ENCODE assay signal across 8 mouse cellular contexts in the genomic region with DNA sequence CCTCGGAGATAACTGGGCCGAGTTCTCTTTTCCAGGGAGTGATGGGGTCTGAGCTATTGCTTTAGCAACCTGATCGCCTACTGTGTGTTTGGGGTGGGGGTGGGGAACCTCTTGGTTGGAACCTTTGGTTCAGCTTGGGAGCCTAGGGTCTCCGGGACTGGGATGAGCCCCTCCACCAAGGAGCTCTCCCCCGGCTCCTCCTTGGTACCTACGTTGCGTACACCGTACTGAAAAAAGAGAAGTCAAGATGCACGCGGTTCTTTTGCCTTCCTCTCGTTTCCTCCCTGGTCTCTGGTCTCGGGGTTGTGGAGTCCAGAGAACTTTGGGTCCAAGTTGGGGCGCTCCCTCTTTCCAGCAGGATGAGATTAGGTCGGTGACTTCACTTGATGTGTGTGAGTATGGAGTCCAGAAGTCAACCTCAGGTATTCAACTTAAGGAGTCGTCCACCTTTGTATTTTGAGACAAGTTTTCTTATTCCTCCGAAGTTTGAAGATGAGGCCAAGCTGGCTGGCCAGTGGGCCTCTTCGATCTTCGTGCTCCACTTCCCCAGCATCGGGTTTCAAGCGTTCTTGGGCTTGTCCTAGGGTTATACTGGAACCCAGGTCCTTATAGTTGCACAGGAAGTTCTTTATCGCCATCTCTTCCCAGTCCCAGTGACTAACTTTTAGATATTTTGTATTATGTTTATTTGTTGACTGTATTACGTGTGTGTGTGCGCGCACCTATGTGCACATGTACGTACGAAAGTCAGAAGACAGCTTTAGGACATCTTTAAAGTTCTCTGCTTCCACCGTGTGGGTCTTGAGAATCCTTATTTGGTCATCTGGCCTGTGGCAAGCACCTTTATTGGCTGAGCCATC. TPM values are rescaled to one million over a fixed set of nuclear protein-coding genes. Genes with fewer than 3 reads are reported as not detected.
DNase-seq lines count a peak whose midpoint lies in the region; ATAC-seq and TF ChIP-seq lines count a peak whose summit lies in the region.

No protein-coding gene starts in this region.

- no peak for TF ChIP-seq CTCF in thymus, adult 2 months (IDR thresholded peaks at IDR 0.05; ENCODE audit: borderline replicate concordance, control insufficient read depth, extremely low read depth, insufficient read depth, low read length, poor library complexity)
- no peak for TF ChIP-seq CTCF in embryonic fibroblast, embryonic 13.5 days (IDR thresholded peaks at IDR 0.05; ENCODE audit: borderline replicate concordance, insufficient read depth, low read length)

- no peaks in the 10 kb centered on the region for H3K36me3 ChIP-seq in thymus, adult 2 months (ENCODE audit: control insufficient read depth, insufficient read depth, low read length)
- no peaks in the 10 kb centered on the region for H3K36me3 ChIP-seq in intestine, embryonic 14.5 days (ENCODE audit: control insufficient read depth, insufficient read depth, low read length)
- no peaks in the 10 kb centered on the region for H3K36me3 ChIP-seq in midbrain, embryonic 13.5 days

- no peak for DNase-seq in thymus, adult 2 months
- DNase-seq in thymus, postnatal 10 days (ENCODE audit: low spot score in 2 of 2), result no peak
- no peak for DNase-seq in intestine, embryonic 14.5 days (ENCODE audit: low spot score)
- DNase-seq in left cerebral cortex, adult 11 months (ENCODE audit: low spot score), result no peak
- no peak for DNase-seq in adrenal gland, adult 2 months

- H3K9ac ChIP-seq in intestine, embryonic 14.5 days (ENCODE audit: low read length), result peak overlapping the region; percentile 78
- peak overlapping the region; percentile 87 for H3K9ac ChIP-seq in midbrain, embryonic 13.5 days (replicated peaks)

- no peak for TF ChIP-seq POLR2A in thymus, adult 2 months (IDR thresholded peaks at IDR 0.05; ENCODE audit: control insufficient read depth, extremely low read depth, insufficient read depth, low read length, poor library complexity)
- no peak for TF ChIP-seq POLR2A in embryonic fibroblast, embryonic 13.5 days (IDR thresholded peaks at IDR 0.05; ENCODE audit: low read depth, low read length)

- WGBS in thymus, adult 2 months, result 20% methylated on average over 27 of the region's 27 CpGs
- WGBS in intestine, embryonic 14.5 days, result 21% methylated on average over 27 of the region's 27 CpGs
- WGBS in midbrain, embryonic 13.5 days, result 25% methylated on average over 27 of the region's 27 CpGs

- peaks cover 27% of the 10 kb centered on the region for H3K4me1 ChIP-seq in thymus, adult 2 months (replicated peaks; ENCODE audit: control insufficient read depth, insufficient read depth, low read length)
- no peaks in the 10 kb centered on the region; the same call in 1 of the 2 replicates for H3K4me1 ChIP-seq in embryonic fibroblast, embryonic 13.5 days (ENCODE audit: control insufficient read depth, insufficient read depth, low read length)
- peaks cover 10% of the 10 kb centered on the region for H3K4me1 ChIP-seq in intestine, embryonic 14.5 days (replicated peaks; ENCODE audit: control insufficient read depth, insufficient read depth, low read length)
- H3K4me1 ChIP-seq in midbrain, embryonic 13.5 days (replicated peaks), result peaks cover 21% of the 10 kb centered on the region

- H3K4me3 ChIP-seq in thymus, adult 2 months (ENCODE audit: control insufficient read depth, insufficient read depth, low read length), result peak overlapping the region; percentile 95
- H3K4me3 ChIP-seq in embryonic fibroblast, embryonic 13.5 days (ENCODE audit: insufficient read depth, low read length), result peak overlapping the region; percentile 98
- peak overlapping the region; percentile 94 for H3K4me3 ChIP-seq in intestine, embryonic 14.5 days (ENCODE audit: low read depth, low read length)
- peak overlapping the region; percentile 88 for H3K4me3 ChIP-seq in midbrain, embryonic 13.5 days (replicated peaks)

- ATAC-seq in intestine, embryonic 14.5 days (replicated peaks; ENCODE audit: low FRiP score, low TSS enrichment, low read depth), result peak; percentile 6
- 0 out of 2 replicates have a peak, but pooled peaks have one; percentile 25 for ATAC-seq in midbrain, embryonic 13.5 days
- no peak for ATAC-seq in erythroid progenitor cell, adult 5-6 weeks (replicated peaks; ENCODE audit: low FRiP score, poor library complexity, severe bottlenecking)

- H3K27me3 ChIP-seq in thymus, adult 2 months (ENCODE audit: control insufficient read depth, insufficient read depth, low read length), result no peaks in the 10 kb centered on the region
- no peaks in the 10 kb centered on the region for H3K27me3 ChIP-seq in intestine, embryonic 14.5 days (replicated peaks; ENCODE audit: control insufficient read depth, insufficient read depth, low read length)
- no peaks in the 10 kb centered on the region for H3K27me3 ChIP-seq in midbrain, embryonic 13.5 days

- peak overlapping the region; percentile 78 for H3K4me2 ChIP-seq in intestine, embryonic 14.5 days (ENCODE audit: low read length)
- peak overlapping the region; percentile 81 for H3K4me2 ChIP-seq in midbrain, embryonic 13.5 days (replicated peaks)

- H3K27ac ChIP-seq in thymus, adult 2 months (ENCODE audit: control insufficient read depth, insufficient read depth, low read length), result no peak overlapping the region
- no peak overlapping the region for H3K27ac ChIP-seq in embryonic fibroblast, embryonic 13.5 days (ENCODE audit: insufficient read depth, low read length)
- peak overlapping the region; percentile 77 for H3K27ac ChIP-seq in intestine, embryonic 14.5 days (ENCODE audit: low read depth)
- peak overlapping the region; percentile 76 for H3K27ac ChIP-seq in midbrain, embryonic 13.5 days

- H3K9me3 ChIP-seq in intestine, embryonic 14.5 days (ENCODE audit: control insufficient read depth, low read length), result 0 out of 2 replicates have a peak, but pooled peaks cover 3% of the 10 kb centered on the region
- H3K9me3 ChIP-seq in midbrain, embryonic 13.5 days, result no peaks in the 10 kb centered on the region

RNA-seq across cellular contexts. Expression of gene Bri3bp, which starts 1.0 kb away (rescaled TPM):
- polyA plus RNA-seq in thymus, adult 2 months (2012; rRNA removed), result 22.7 and 26.4 TPM in 2 replicates
- polyA plus RNA-seq in embryonic fibroblast, embryonic 13.5 days (2011; ENCODE audit: insufficient read length, low read depth, missing spikeins), result 30.2 and 37.5 TPM in 2 replicates
- polyA plus RNA-seq in intestine, embryonic 14.5 days (2014; fragmentation: Nextera tagmentation; extraction: Ambion mirVana), result 48.4 and 50.9 TPM in 2 replicates
- 28.2 and 29.6 TPM in 2 replicates for polyA plus RNA-seq in midbrain, embryonic 13.5 days (2015; fragmentation: Nextera tagmentation; extraction: Ambion mirVana)
- total RNA-seq in adrenal gland, adult 2 months (2021), result 10 to 100 TPM; 25.3 to 28.7 TPM
- 11.0 and 22.1 TPM in 2 replicates for polyA plus RNA-seq in adrenal gland, adult 2 months (2012; rRNA removed)
- 5.4 and 10.5 TPM in 2 replicates for total RNA-seq in erythroid progenitor cell, adult 5-6 weeks (2015; ENCODE audit: low replicate concordance)
- total RNA-seq in erythroid progenitor cell, adult 5-6 weeks (2017; ENCODE audit: low replicate concordance), result 2.0 and 2.4 TPM in 2 replicates

RNA-seq across cellular contexts. Expression of gene Dhx37, which starts 8.4 kb away (rescaled TPM):
- polyA plus RNA-seq in thymus, adult 2 months (2012; rRNA removed), result 31.7 and 32.4 TPM in 2 replicates
- 18.6 and 27.6 TPM in 2 replicates for polyA plus RNA-seq in embryonic fibroblast, embryonic 13.5 days (2011; ENCODE audit: insufficient read length, low read depth, missing spikeins)
- 9.6 and 11.3 TPM in 2 replicates for polyA plus RNA-seq in intestine, embryonic 14.5 days (2014; fragmentation: Nextera tagmentation; extraction: Ambion mirVana)
- 12.1 and 13.2 TPM in 2 replicates for polyA plus RNA-seq in midbrain, embryonic 13.5 days (2015; fragmentation: Nextera tagmentation; extraction: Ambion mirVana)
- 10 to 100 TPM; 19.2 to 19.6 TPM for total RNA-seq in adrenal gland, adult 2 months (2021)
- 26.0 and 53.9 TPM in 2 replicates for polyA plus RNA-seq in adrenal gland, adult 2 months (2012; rRNA removed)
- 3.2 and 5.0 TPM in 2 replicates for total RNA-seq in erythroid progenitor cell, adult 5-6 weeks (2015; ENCODE audit: low replicate concordance)
- 3.6 and 15.9 TPM in 2 replicates for total RNA-seq in erythroid progenitor cell, adult 5-6 weeks (2017; ENCODE audit: low replicate concordance)

RNA-seq across cellular contexts. Expression of gene Aacs, which starts 33.2 kb away (rescaled TPM):
- 51.0 and 61.1 TPM in 2 replicates for polyA plus RNA-seq in thymus, adult 2 months (2012; rRNA removed)
- polyA plus RNA-seq in embryonic fibroblast, embryonic 13.5 days (2011; ENCODE audit: insufficient read length, low read depth, missing spikeins), result 40.7 and 44.4 TPM in 2 replicates
- 66.9 and 78.6 TPM in 2 replicates for polyA plus RNA-seq in intestine, embryonic 14.5 days (2014; fragmentation: Nextera tagmentation; extraction: Ambion mirVana)
- 54.5 and 57.5 TPM in 2 replicates for polyA plus RNA-seq in midbrain, embryonic 13.5 days (2015; fragmentation: Nextera tagmentation; extraction: Ambion mirVana)
- 100 to 1,000 TPM in 1 of 2 experiments, 10 to 100 TPM in 1; 89.4 to 106 TPM for total RNA-seq in adrenal gland, adult 2 months (2021)
- polyA plus RNA-seq in adrenal gland, adult 2 months (2012; rRNA removed), result 199 and 221 TPM in 2 replicates
- 6.5 and 13.4 TPM in 2 replicates for total RNA-seq in erythroid progenitor cell, adult 5-6 weeks (2015; ENCODE audit: low replicate concordance)
- 1.2 and 7.1 TPM in 2 replicates for total RNA-seq in erythroid progenitor cell, adult 5-6 weeks (2017; ENCODE audit: low replicate concordance)

RNA-seq across cellular contexts. Expression of gene Ubc, which starts 52.4 kb away (rescaled TPM):
- 585 and 598 TPM in 2 replicates for polyA plus RNA-seq in thymus, adult 2 months (2012; rRNA removed)
- polyA plus RNA-seq in embryonic fibroblast, embryonic 13.5 days (2011; ENCODE audit: insufficient read length, low read depth, missing spikeins), result 543 and 665 TPM in 2 replicates
- 949 and 989 TPM in 2 replicates for polyA plus RNA-seq in intestine, embryonic 14.5 days (2014; fragmentation: Nextera tagmentation; extraction: Ambion mirVana)
- 1,275 and 1,322 TPM in 2 replicates for polyA plus RNA-seq in midbrain, embryonic 13.5 days (2015; fragmentation: Nextera tagmentation; extraction: Ambion mirVana)
- 1,000 to 10,000 TPM; 1,333 to 2,925 TPM for total RNA-seq in adrenal gland, adult 2 months (2021)
- polyA plus RNA-seq in adrenal gland, adult 2 months (2012; rRNA removed), result 634 and 889 TPM in 2 replicates
- 158 and 186 TPM in 2 replicates for total RNA-seq in erythroid progenitor cell, adult 5-6 weeks (2015; ENCODE audit: low replicate concordance)
- 215 and 222 TPM in 2 replicates for total RNA-seq in erythroid progenitor cell, adult 5-6 weeks (2017; ENCODE audit: low replicate concordance)

RNA-seq across cellular contexts. Expression of gene Gm10382, which starts 53.2 kb away (rescaled TPM):
- 0.18 TPM in 1 of 2 replicates, not detected in the other for polyA plus RNA-seq in thymus, adult 2 months (2012; rRNA removed)
- polyA plus RNA-seq in embryonic fibroblast, embryonic 13.5 days (2011; ENCODE audit: insufficient read length, low read depth, missing spikeins), result not detected in 2 replicates
- polyA plus RNA-seq in intestine, embryonic 14.5 days (2014; fragmentation: Nextera tagmentation; extraction: Ambion mirVana), result 0.15 and 0.30 TPM in 2 replicates
- polyA plus RNA-seq in midbrain, embryonic 13.5 days (2015; fragmentation: Nextera tagmentation; extraction: Ambion mirVana), result 0.39 and 0.89 TPM in 2 replicates
- under 1 TPM; 0.23 to 0.24 TPM for total RNA-seq in adrenal gland, adult 2 months (2021)
- polyA plus RNA-seq in adrenal gland, adult 2 months (2012; rRNA removed), result 0.26 and 0.50 TPM in 2 replicates
- not detected in 2 replicates for total RNA-seq in erythroid progenitor cell, adult 5-6 weeks (2015; ENCODE audit: low replicate concordance)
- total RNA-seq in erythroid progenitor cell, adult 5-6 weeks (2017; ENCODE audit: low replicate concordance), result not detected in 2 replicates

Comparison
In these comparisons a context has a peak if more than half of its experiments do, and no peak if none do; other contexts are left out.
1. H3K27ac ChIP-seq: peak in intestine, embryonic 14.5 days (single experiment) and midbrain, embryonic 13.5 days (single experiment); none in thymus, adult 2 months (single experiment) and embryonic fibroblast, embryonic 13.5 days (single experiment).
2. Peak in every context shown above with its lines, with median percentiles within 50 percentile points of each other: H3K4me3 ChIP-seq.